Mouse (Mus musculus): ENCODE data around the gene Bphl.

- TF ChIP-seq GATA1 (IDR thresholded peaks at IDR 0.05; ENCODE audit: borderline replicate concordance, low read length) = no peak
- TF ChIP-seq FLI1 (IDR thresholded peaks at IDR 0.05; ENCODE audit: low read length) = no peak
Observed at GRCm38 (mm10) chr13:34106256-34106655, 68.9 kb downstream of the Bphl start.
